Mouse (Mus musculus) urinary bladder, postnatal 10 days (tissue): ENCODE measurements around the gene Ccdc175.
A peak's percentile ranks its signal among the peaks of the same experiment; 100 is the strongest.

Experiments
- DNase-seq: peaks from one replicate; pipeline ENCODE4 v3.0.0; 2022; ENCODE audit warnings: low spot score

The Ccdc175 gene

GRCm38 (mm10) chr12:72102776-72103175 lies 82.1 kb downstream of the Ccdc175 start:
- DNase-seq, result no peak

- DNase-seq, result no peak
These were observed 87.9 kb downstream of the Ccdc175 start for GRCm38 (mm10) chr12:72096966-72097365.

- DNase-seq, result no peak
These were observed 95.0 kb downstream of the Ccdc175 start for GRCm38 (mm10) chr12:72089802-72090201.

- no peak for DNase-seq
These were observed 98.5 kb downstream of the Ccdc175 start for GRCm38 (mm10) chr12:72086166-72086825.

- peak; percentile 98 for DNase-seq
These were observed 99.3 kb downstream of the Ccdc175 start, which contains the start of the genes L3hypdh and Jkamp for GRCm38 (mm10) chr12:72085329-72086165. TSS of gene L3hypdh (minus strand) at chr12:72085439. TSS of gene Jkamp (plus strand) at chr12:72085589.

GRCm38 (mm10) chr12:72085024-72085328 lies 99.9 kb downstream of the Ccdc175 start:
- DNase-seq, result no peak

GRCm38 (mm10) chr12:72084261-72085023 lies 100.4 kb downstream of the Ccdc175 start:
- no peak for DNase-seq

- no peak for DNase-seq
These were observed 101.6 kb downstream of the Ccdc175 start for GRCm38 (mm10) chr12:72083265-72083664.

- DNase-seq, result no peak
These were observed 102.5 kb downstream of the Ccdc175 start for GRCm38 (mm10) chr12:72082370-72082769.

- DNase-seq, result no peak
These were observed 102.9 kb downstream of the Ccdc175 start for GRCm38 (mm10) chr12:72081961-72082360.

GRCm38 (mm10) chr12:72078248-72078647 lies 106.6 kb downstream of the Ccdc175 start:
- no peak for DNase-seq

- peak; percentile 24 for DNase-seq
These were observed 114.2 kb downstream of the Ccdc175 start, which contains the start of gene Gpr135 for GRCm38 (mm10) chr12:72070327-72071269. TSS of gene Gpr135 (minus strand) at chr12:72071125.

GRCm38 (mm10) chr12:72069626-72070326 lies 115.1 kb downstream of the Ccdc175 start:
- DNase-seq, result no peak

- DNase-seq, result no peak
These were observed 127.0 kb downstream of the Ccdc175 start for GRCm38 (mm10) chr12:72057780-72058179.

- no peak for DNase-seq
These were observed 131.0 kb downstream of the Ccdc175 start for GRCm38 (mm10) chr12:72053851-72054250.

- no peak for DNase-seq
These were observed 131.5 kb downstream of the Ccdc175 start for GRCm38 (mm10) chr12:72053303-72053702.

GRCm38 (mm10) chr12:72052571-72052970 lies 132.3 kb downstream of the Ccdc175 start:
- DNase-seq, result no peak
